Mouse (Mus musculus): ENCODE measurements around the gene Gm39566.
"Not testable (repeated sequence)": the region's sequence is repeated elsewhere in the genome, so short reads cannot be mapped to it uniquely, and the experiment has no call there.

The Gm39566 gene

GRCm38 (mm10) chr11:69815155-69815554 lies at the start of gene Gm39566:
Gene Gm39566, minus strand, starts transcription at chr11:69815298.
- DNase-seq (ENCODE audit: low read depth, low spot score): no peak

- no peak for DNase-seq (ENCODE audit: low read depth, low spot score)
Observed at GRCm38 (mm10) chr11:69864138-69864860, 49.2 kb upstream of the Gm39566 start.

GRCm38 (mm10) chr11:69863729-69864128 lies 48.6 kb upstream of the Gm39566 start:
- not testable (repeated sequence) for DNase-seq (ENCODE audit: low read depth, low spot score)

GRCm38 (mm10) chr11:69858113-69858998 lies 43.3 kb upstream of the Gm39566 start, which contains the start of gene Tnk1:
Gene Tnk1, minus strand, starts transcription at chr11:69858730.
- DNase-seq (ENCODE audit: low read depth, low spot score): peak; percentile 75

- DNase-seq (ENCODE audit: low read depth, low spot score): peak; percentile 90
Observed at GRCm38 (mm10) chr11:69855347-69855746, 40.2 kb upstream of the Gm39566 start.

GRCm38 (mm10) chr11:69854680-69855079 lies 39.6 kb upstream of the Gm39566 start:
- no peak for DNase-seq (ENCODE audit: low read depth, low spot score)

GRCm38 (mm10) chr11:69853994-69854393 lies 38.9 kb upstream of the Gm39566 start:
- DNase-seq (ENCODE audit: low read depth, low spot score): peak; percentile 80

GRCm38 (mm10) chr11:69850754-69851153 lies 35.7 kb upstream of the Gm39566 start:
- no peak for DNase-seq (ENCODE audit: low read depth, low spot score)

- no peak for DNase-seq (ENCODE audit: low read depth, low spot score)
Observed at GRCm38 (mm10) chr11:69849884-69850283, 34.8 kb upstream of the Gm39566 start.

GRCm38 (mm10) chr11:69849128-69849527 lies 34.0 kb upstream of the Gm39566 start:
- no peak for DNase-seq (ENCODE audit: low read depth, low spot score)

GRCm38 (mm10) chr11:69848021-69848420 lies 32.9 kb upstream of the Gm39566 start:
- DNase-seq (ENCODE audit: low read depth, low spot score): no peak

- no peak for DNase-seq (ENCODE audit: low read depth, low spot score)
Observed at GRCm38 (mm10) chr11:69846738-69847688, 31.9 kb upstream of the Gm39566 start.

- peak; percentile 95 for DNase-seq (ENCODE audit: low read depth, low spot score)
Observed at GRCm38 (mm10) chr11:69846198-69846680, 31.1 kb upstream of the Gm39566 start, which contains the start of gene Plscr3. Gene Plscr3, plus strand, starts transcription at chr11:69846376.

- DNase-seq (ENCODE audit: low read depth, low spot score): peak; percentile 68
Observed at GRCm38 (mm10) chr11:69838714-69839104, 23.6 kb upstream of the Gm39566 start.

- DNase-seq (ENCODE audit: low read depth, low spot score): peak; percentile 100
Observed at GRCm38 (mm10) chr11:69837952-69838713, 23.0 kb upstream of the Gm39566 start, which contains the start of gene Tmem256. Gene Tmem256, plus strand, starts transcription at chr11:69838514.

- no peak for DNase-seq (ENCODE audit: low read depth, low spot score)
Observed at GRCm38 (mm10) chr11:69837604-69837951, 22.5 kb upstream of the Gm39566 start, which contains the start of gene Nlgn2. Gene Nlgn2, minus strand, starts transcription at chr11:69837784.

GRCm38 (mm10) chr11:69836703-69837576 lies 21.8 kb upstream of the Gm39566 start:
- DNase-seq (ENCODE audit: low read depth, low spot score): peak; percentile 61

- no peak for DNase-seq (ENCODE audit: low read depth, low spot score)
Observed at GRCm38 (mm10) chr11:69835966-69836335, 20.9 kb upstream of the Gm39566 start.

- DNase-seq (ENCODE audit: low read depth, low spot score): no peak
Observed at GRCm38 (mm10) chr11:69835326-69835965, 20.3 kb upstream of the Gm39566 start.
